Mouse (Mus musculus) cerebellum, adult 2 months (tissue): ENCODE data around the gene Wdr20.

Experiments used
- CTCF ChIP-seq: fragments of 200-500 bp; IDR thresholded peaks from 2 replicates; pipeline ENCODE4 v1.5.1; 2011; ENCODE audit warnings: low read depth, mild to moderate bottlenecking, control low read depth, low read length, moderate library complexity, borderline replicate concordance; ENCODE audit not compliant: insufficient read depth
- POLR2A ChIP-seq: fragments of 200-500 bp; IDR thresholded peaks from 2 replicates; pipeline ENCODE4 v1.6.1; 2011; ENCODE audit warnings: low read length, control low read depth, borderline replicate concordance; ENCODE audit not compliant: insufficient read depth

DNA sequence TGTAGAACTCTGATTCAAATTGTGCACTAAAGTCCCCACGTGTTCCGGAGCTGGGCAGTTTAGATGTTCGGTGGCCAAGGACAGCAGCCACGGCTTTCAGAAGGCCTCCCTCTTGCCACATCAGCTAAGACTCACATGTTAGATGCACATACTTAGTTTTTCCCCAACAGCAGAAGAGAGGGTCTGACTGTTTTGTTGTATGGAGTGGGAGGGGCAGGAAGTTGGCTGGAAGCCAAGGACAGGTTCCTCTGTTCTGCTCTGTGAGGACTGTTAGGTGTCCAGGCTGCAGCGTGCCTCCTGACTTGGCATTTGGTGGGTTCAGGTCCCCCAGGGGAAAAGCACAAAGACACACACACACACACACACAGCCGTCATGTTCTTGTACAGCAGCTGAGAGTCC is 57.3 kb downstream of the Wdr20 start:
- TF ChIP-seq CTCF = no peak
- no peak for TF ChIP-seq POLR2A
